Mouse (Mus musculus): ENCODE data around the gene Naa16.

Naa16 gene

DNA sequence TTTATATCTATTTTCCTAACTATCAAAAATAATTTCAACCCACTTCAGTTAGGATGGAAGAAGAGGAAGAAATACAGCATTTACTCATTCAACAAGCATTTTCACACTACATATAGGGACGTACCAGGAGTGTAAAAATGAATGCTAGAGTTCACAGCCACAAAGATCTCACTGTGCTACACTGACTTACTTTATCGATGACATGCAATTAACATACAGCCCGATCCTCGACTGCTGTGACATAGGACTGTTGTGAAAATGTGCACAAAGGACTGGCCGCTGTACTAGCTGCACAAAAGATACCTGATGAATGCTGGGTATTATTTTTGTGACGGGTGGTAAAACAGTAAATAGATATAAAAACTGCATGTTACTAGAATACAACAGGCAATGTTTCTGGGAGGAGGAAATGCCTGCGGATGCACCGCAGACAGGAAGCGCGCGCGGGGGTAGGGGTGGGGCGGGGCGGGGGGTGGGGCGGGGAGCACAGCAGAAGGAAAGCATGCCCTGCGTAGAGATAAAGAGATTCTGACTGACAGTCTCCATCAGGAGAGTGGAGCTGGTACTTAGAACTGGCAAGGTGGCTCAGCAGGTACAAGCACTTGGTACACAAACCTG is 59.5 kb downstream of the Naa16 start:
- no peak for DNase-seq (ENCODE audit: low read depth, low spot score)

- DNase-seq (ENCODE audit: low read depth, low spot score): no peak
Observed at GRCm38 (mm10) chr14:79327033-79327432, 63.5 kb downstream of the Naa16 start.

- DNase-seq (ENCODE audit: low read depth, low spot score): no peak
Observed at GRCm38 (mm10) chr14:79324112-79324840, 66.3 kb downstream of the Naa16 start.

- DNase-seq (ENCODE audit: low read depth, low spot score): no peak
Observed at GRCm38 (mm10) chr14:79321881-79322280, 68.7 kb downstream of the Naa16 start.

DNA sequence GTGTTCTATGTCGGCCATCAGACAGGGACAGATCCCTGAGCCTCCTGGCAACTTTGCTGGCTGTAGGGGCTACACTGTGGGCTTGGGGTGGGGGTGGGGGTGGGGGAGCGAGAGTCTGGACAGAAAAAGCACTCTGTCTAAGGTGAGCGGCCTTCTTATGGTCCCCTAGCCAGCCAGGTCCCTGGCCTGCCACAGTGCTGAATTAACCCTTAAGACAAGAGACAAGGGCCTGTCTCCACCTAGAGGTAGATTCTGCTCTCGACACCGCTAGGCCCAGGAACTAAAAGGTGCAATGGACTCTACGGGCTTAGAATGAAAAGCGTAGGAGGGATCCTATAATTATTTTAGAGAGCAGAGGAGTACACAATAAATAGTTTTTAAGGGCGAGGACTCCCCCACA is 69.4 kb downstream of the Naa16 start:
- no peak for DNase-seq (ENCODE audit: low read depth, low spot score)

- no peak for DNase-seq (ENCODE audit: low read depth, low spot score)
Observed at GRCm38 (mm10) chr14:79317602-79318001, 73.0 kb downstream of the Naa16 start.

- no peak for DNase-seq (ENCODE audit: low read depth, low spot score)
Observed at GRCm38 (mm10) chr14:79315877-79316276, 74.7 kb downstream of the Naa16 start.

GRCm38 (mm10) chr14:79314245-79315010 is 76.2 kb downstream of the Naa16 start:
- no peak for DNase-seq (ENCODE audit: low read depth, low spot score)

- DNase-seq (ENCODE audit: low read depth, low spot score): no peak
Observed at GRCm38 (mm10) chr14:79313439-79314175, 77.0 kb downstream of the Naa16 start.

- no peak for DNase-seq (ENCODE audit: low read depth, low spot score)
Observed at GRCm38 (mm10) chr14:79312719-79313118, 77.9 kb downstream of the Naa16 start.

GRCm38 (mm10) chr14:79311918-79312454 is 78.6 kb downstream of the Naa16 start:
- no peak for DNase-seq (ENCODE audit: low read depth, low spot score)

GRCm38 (mm10) chr14:79309115-79309514 is 81.5 kb downstream of the Naa16 start:
- no peak for DNase-seq (ENCODE audit: low read depth, low spot score)

DNA sequence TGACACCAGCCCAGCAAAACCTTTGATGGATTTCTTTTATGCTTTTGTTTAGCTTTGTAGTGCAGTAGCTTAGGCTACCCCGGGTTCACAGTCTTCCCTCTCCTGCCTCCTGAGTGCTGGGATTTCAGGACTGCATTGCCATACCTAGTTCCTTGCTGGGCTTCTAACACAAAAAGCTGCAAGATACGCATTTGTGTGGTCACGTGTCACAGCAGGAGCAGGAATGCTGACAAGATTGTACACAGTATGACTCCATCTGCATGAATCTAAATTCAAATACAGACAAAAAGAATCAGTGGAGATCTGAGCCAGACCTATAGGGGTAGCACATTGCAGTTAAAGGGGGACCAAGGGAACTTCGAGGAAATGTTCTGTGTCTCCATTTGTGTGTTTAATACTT is 82.2 kb downstream of the Naa16 start:
- no peak for DNase-seq (ENCODE audit: low read depth, low spot score)

- DNase-seq (ENCODE audit: low read depth, low spot score): no peak
Observed at GRCm38 (mm10) chr14:79307908-79308307, 82.7 kb downstream of the Naa16 start.

DNA sequence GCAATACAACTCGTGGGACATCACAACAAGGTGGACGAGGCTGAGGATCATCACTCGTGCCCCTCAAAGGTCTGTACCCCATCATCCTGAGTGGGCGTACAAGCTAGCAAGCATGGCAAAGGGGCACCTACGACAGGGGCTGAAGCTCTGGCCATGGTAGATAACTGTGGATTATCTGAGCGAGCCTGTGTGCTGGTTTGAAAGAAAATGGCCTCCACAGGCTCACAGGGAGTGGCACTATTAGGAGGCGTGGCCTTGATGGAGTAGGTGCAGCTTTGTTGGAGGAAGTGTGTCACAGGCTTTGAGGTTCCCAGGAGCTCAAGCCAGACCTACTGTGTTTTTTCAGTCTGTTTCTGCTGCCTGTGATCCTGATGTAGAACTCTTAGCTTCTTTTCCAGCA is 83.4 kb downstream of the Naa16 start:
- DNase-seq (ENCODE audit: low read depth, low spot score): no peak

DNA sequence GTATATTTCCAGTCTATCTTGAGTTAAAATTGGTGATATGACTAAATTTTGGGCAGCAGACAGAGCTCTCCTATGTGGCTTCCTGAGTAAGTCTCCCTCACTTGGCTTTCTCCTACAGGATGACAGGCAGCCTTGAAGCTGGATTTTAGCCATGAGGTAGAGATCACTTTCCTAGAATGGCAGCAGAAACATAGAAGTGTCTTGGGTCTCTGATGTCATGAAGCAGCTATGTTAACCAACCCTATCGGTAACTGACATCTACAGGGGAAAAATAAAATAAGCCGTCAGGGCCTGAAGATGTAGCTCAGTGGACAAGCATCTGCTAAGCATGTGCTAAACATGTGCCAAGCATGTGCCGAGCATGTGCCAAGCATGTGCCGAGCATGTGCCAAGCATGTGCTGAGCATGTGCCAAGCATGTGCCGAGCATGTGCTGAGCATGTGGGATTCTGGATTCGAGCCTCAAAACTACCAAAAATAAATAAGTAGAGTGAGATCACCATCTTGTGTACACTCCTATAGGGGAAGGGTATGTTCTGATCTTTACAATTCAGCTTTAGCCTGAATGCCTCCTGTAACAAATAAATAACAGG is 85.6 kb downstream of the Naa16 start:
- no peak for DNase-seq (ENCODE audit: low read depth, low spot score)

- DNase-seq (ENCODE audit: low read depth, low spot score): no peak
Observed at GRCm38 (mm10) chr14:79303150-79303549, 87.4 kb downstream of the Naa16 start.

DNA sequence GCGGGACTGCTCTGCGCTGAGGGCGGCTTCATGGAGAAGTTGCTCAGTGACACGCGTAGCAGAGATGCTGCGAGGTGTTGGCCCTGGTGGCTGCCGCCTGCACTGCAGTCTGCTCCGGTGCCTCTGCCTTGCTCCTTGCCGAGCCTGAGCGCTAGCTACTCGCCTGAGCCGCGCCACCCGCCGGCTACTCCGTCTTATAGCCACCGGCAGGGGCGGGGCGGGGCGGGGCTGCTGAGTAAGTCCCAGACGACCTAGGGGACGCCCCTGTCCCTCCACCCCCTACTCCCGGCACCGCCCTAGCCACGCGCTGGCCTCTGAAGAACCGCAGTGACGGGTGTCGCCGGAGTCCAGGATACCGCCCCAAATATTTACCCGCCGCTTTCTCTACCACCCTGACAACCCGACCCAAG is 89.1 kb downstream of the Naa16 start, which contains the start of gene Rgcc:
TSS of gene Rgcc (minus strand) at position 180 of the 410 bp plus-strand sequence.
- DNase-seq (ENCODE audit: low read depth, low spot score): peak; percentile 72

- no peak for DNase-seq (ENCODE audit: low read depth, low spot score)
Observed at GRCm38 (mm10) chr14:79300641-79301350, 89.8 kb downstream of the Naa16 start.

DNA sequence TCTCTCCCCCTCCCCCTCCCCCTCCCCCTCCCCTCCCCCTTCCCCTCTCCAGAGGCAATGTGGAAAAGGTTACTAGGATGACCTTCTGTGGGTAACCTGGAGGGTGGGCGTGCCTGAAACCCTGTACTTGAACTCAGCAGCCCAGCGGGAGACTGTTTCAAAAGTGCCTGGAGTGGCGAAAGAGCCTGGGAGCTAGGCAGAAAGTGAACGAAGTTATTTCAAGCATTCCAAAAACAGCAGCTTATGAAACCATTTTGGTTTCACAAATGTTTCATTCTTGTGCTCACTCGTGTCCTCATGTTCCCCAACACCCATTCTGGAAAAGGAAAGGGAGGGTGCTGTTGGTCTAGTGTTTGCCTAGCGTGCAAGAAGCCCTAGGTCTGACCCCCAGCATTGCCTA is 90.8 kb downstream of the Naa16 start:
- DNase-seq (ENCODE audit: low read depth, low spot score): peak; percentile 71

GRCm38 (mm10) chr14:79299230-79299629 is 91.3 kb downstream of the Naa16 start:
- DNase-seq (ENCODE audit: low read depth, low spot score): no peak
